Mouse (Mus musculus) G1E (cell line): ENCODE measurements around the gene Mgat1.

Source experiments
- CTCF ChIP-seq: IDR thresholded peaks from 2 replicates; pipeline ENCODE4 v1.5.1; 2012; ENCODE audit warnings: low read depth, low read length, inconsistent platforms, mixed read lengths
- GATA1 ChIP-seq: IDR thresholded peaks from 2 replicates; pipeline ENCODE4 v1.6.1; 2012; ENCODE audit warnings: borderline replicate concordance, low read length, inconsistent platforms, mixed read lengths

- TF ChIP-seq CTCF (no peak), GATA1 (no peak)
These were observed 7.1 kb upstream of the Mgat1 start for GRCm38 (mm10) chr11:49236891-49237290.
